Mouse (Mus musculus): ENCODE results near the gene Gamt. TPM values are rescaled to one million over a fixed set of nuclear protein-coding genes. Genes with fewer than 3 reads are reported as not detected.

The Gamt gene
- total RNA-seq (2021), result 100 to 1,000 TPM; 181 to 214 TPM
- long read RNA-seq, experiment 1, transcript Gamt-202 (6 exons, 988 nt), result major isoform, 141 of 241 reads
- long read RNA-seq, experiment 1, transcript Gamt-204 (5 exons, 950 nt), result minor isoform, 5 of 241 reads
- long read RNA-seq, experiment 1, partial matches to known transcripts, result 73 of 241 reads
- long read RNA-seq, experiment 1, other reads (novel, unspliced or antisense), result 17 of 241 reads
- long read RNA-seq, experiment 2, transcript Gamt-202 (6 exons, 988 nt), result major isoform, 111 of 188 reads
- long read RNA-seq, experiment 2, partial matches to known transcripts, result 54 of 188 reads
- long read RNA-seq, experiment 2, other reads (novel, unspliced or antisense), result 19 of 188 reads

GRCm38 (mm10) chr10:80260642-80261584 lies at the start of gene Gamt, which contains the start of gene Dazap1:
Gene Gamt (minus strand): TSS chr10:80261012.
Gene Dazap1 (plus strand): TSS chr10:80261486.
- peak; percentile 95 to 99 for DNase-seq (ENCODE audit: low spot score in 2 of 2)

GRCm38 (mm10) chr10:80304862-80305261 lies 44.0 kb upstream of the Gamt start:
- DNase-seq (ENCODE audit: low spot score in 2 of 2), result no peak

- no peak for DNase-seq (ENCODE audit: low spot score in 2 of 2)
These were observed 43.6 kb upstream of the Gamt start for GRCm38 (mm10) chr10:80304458-80304857.

- DNase-seq (ENCODE audit: low spot score in 2 of 2), result no peak
These were observed 41.7 kb upstream of the Gamt start for GRCm38 (mm10) chr10:80302471-80302881.

- no peak for DNase-seq (ENCODE audit: low spot score in 2 of 2)
These were observed 41.2 kb upstream of the Gamt start for GRCm38 (mm10) chr10:80302082-80302355.

- DNase-seq (ENCODE audit: low spot score in 2 of 2), result no peak
These were observed 40.7 kb upstream of the Gamt start for GRCm38 (mm10) chr10:80301256-80302081.

GRCm38 (mm10) chr10:80300672-80301181 lies 39.9 kb upstream of the Gamt start:
- no peak for DNase-seq (ENCODE audit: low spot score in 2 of 2)

- no peak for DNase-seq (ENCODE audit: low spot score in 2 of 2)
These were observed 39.0 kb upstream of the Gamt start for GRCm38 (mm10) chr10:80299824-80300223.

- DNase-seq (ENCODE audit: low spot score in 2 of 2), result no peak
These were observed 38.5 kb upstream of the Gamt start for GRCm38 (mm10) chr10:80299301-80299700.

GRCm38 (mm10) chr10:80298571-80299281 lies 37.9 kb upstream of the Gamt start:
- no peak for DNase-seq (ENCODE audit: low spot score in 2 of 2)

GRCm38 (mm10) chr10:80297526-80298133 lies 36.8 kb upstream of the Gamt start:
- DNase-seq (ENCODE audit: low spot score in 2 of 2), result no peak

GRCm38 (mm10) chr10:80296824-80297223 lies 36.0 kb upstream of the Gamt start:
- no peak for DNase-seq (ENCODE audit: low spot score in 2 of 2)

- DNase-seq (ENCODE audit: low spot score in 2 of 2), result peak in 1 of 2 experiments; percentile 54
These were observed 35.0 kb upstream of the Gamt start, which contains the start of gene Apc2 for GRCm38 (mm10) chr10:80295618-80296425. Gene Apc2 (plus strand): TSS chr10:80295977.

- no peak for DNase-seq (ENCODE audit: low spot score in 2 of 2)
These were observed 34.0 kb upstream of the Gamt start for GRCm38 (mm10) chr10:80294788-80295303.

GRCm38 (mm10) chr10:80294311-80294710 lies 33.5 kb upstream of the Gamt start:
- no peak for DNase-seq (ENCODE audit: low spot score in 2 of 2)

GRCm38 (mm10) chr10:80293325-80293724 lies 32.5 kb upstream of the Gamt start:
- DNase-seq (ENCODE audit: low spot score in 2 of 2), result no peak

- peak; percentile 88 to 89 for DNase-seq (ENCODE audit: low spot score in 2 of 2)
These were observed 31.7 kb upstream of the Gamt start, which contains the start of gene Rps15 for GRCm38 (mm10) chr10:80292251-80293146. Gene Rps15 (plus strand): TSS chr10:80292453.

GRCm38 (mm10) chr10:80288657-80289056 lies 27.8 kb upstream of the Gamt start:
- no peak for DNase-seq (ENCODE audit: low spot score in 2 of 2)
